Mouse (Mus musculus) forebrain, embryonic 10.5 days (tissue): ENCODE data around the gene Slc5a12. TPM values are rescaled to one million over a fixed set of nuclear protein-coding genes. Genes with fewer than 3 reads are reported as not detected.

Source experiments
- DNase-seq: peaks from one replicate; pipeline ENCODE4 v3.0.0-alpha.2; 2017; ENCODE audit warnings: low spot score; ENCODE audit errors: extremely low spot score
- H3K27ac ChIP-seq: fragments of 300-500 bp; sonication (generic); 2 replicates; pipeline ENCODE4 v1.5.1; 2016; ENCODE audit warnings: mild to moderate bottlenecking
- H3K27me3 ChIP-seq: fragments of 300-500 bp; sonication (generic); 2 replicates; pipeline ENCODE4 v1.6.1; 2016; ENCODE audit warnings: mild to moderate bottlenecking; ENCODE audit not compliant: poor library complexity, severe bottlenecking
- H3K36me3 ChIP-seq: fragments of 300-500 bp; sonication (generic); replicated peaks from 2 replicates; pipeline ENCODE4 v1.6.1; 2016; ENCODE audit warnings: mild to moderate bottlenecking, moderate library complexity
- H3K4me1 ChIP-seq: fragments of 300-500 bp; sonication (generic); 2 replicates; pipeline ENCODE4 v1.6.1; 2016
- H3K4me3 ChIP-seq: fragments of 300-500 bp; sonication (generic); 2 replicates; pipeline ENCODE4 v1.5.1; 2016; ENCODE audit warnings: mild to moderate bottlenecking, moderate library complexity
- H3K9me3 ChIP-seq: fragments of 300-500 bp; sonication (generic); 2 replicates; pipeline ENCODE4 v1.6.1; 2016; ENCODE audit warnings: mild to moderate bottlenecking, moderate library complexity
- WGBS: fragments of 180-500 bp; shearing (Covaris S2); methylation state at CpG from one replicate; pipeline ENCODE4 v1.1.7; 2016; 5-methylcytosine and 5-hydroxymethylcytosine counted together
- polyA plus RNA-seq: library from polyadenylated mRNA; unstranded; fragments of >200 nt; fragmentation: Nextera tagmentation; extraction: Ambion mirVana; gene quantifications from 2 replicates; pipeline ENCODE4 v1.2.1, GENCODE M21; 2016

Gene Slc5a12
- not detected in 2 replicates for polyA plus RNA-seq

DNA sequence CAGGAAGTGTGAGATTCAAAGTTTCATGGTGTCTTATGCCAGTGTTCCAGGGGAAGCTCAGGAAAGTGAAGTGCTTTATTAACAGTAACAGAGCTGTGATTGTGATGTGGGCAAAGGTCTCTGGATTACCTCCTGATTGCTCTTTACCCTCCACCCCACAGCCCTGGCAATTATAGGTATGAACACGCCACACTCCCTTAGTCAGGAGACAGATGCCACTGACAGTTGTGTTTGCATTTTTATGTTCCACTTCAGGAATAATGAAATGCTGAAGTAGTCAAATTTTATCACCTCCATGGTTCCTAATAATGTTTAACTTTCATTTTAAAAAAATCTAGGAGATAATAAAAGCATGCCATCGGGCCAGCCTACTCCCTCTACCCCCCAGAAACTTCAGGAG, at the start of gene Slc5a12:
Gene Slc5a12 (plus strand): TSS at position 367 of the 400 bp plus-strand sequence.
- Histone ChIP-seq H3K27ac (no peak within 1 kb of the TSS), H3K4me3 (no peak within 1 kb of the TSS), H3K27me3 (no peaks in the 10 kb centered on the region), H3K9me3 (no peaks in the 10 kb centered on the region), H3K4me1 (no peaks in the 10 kb centered on the region), H3K36me3 (no peaks in the 10 kb centered on the region)
- no peak for DNase-seq
- WGBS: 90% methylated on average over 2 of the region's 2 CpGs

DNA sequence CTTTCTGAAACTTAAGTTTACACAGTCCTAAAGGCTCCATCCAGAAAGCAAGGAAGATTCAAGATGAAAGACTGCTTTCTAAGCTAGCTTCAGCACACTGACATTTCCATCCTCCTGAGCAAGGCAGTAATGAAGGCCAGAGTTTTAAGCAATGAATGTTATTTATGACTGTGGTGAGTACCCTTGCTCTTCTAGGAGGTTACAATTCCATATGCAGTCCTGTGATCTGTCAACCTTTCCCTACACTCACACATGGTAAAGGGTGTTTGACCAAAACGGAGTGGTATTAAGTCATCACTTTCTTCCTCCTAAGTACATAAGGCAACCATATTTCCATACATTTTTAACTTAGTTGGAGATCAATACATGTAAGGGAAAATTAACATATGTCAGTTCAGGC, 41.0 kb upstream of the Slc5a12 start:
- no peak for DNase-seq
- Histone ChIP-seq H3K4me3 (no peak overlapping the region), H3K36me3 (no peaks in the 10 kb centered on the region), H3K9me3 (no peaks in the 10 kb centered on the region), H3K27me3 (no peaks in the 10 kb centered on the region), H3K27ac (no peak overlapping the region), H3K4me1 (no peaks in the 10 kb centered on the region)
- 85% methylated on average over 1 of the region's 1 CpGs for WGBS

DNA sequence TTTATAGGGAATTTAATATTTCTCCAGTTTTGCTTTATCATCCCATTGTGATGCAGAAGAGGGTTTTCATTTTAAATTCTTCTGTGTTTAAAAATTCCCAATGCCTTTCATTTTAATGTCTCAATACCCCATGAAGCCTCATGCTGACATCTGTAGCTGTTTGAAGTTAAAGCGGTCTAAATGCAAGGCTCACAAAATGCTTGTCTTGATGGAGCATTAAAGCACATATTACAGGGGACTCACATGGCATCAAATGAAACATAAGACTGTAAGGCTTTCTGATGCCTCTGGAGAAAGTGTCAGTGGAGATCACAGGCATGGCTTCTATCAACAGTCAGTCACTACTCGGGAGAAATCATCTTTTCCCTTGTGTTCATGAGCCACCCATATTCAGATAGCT, 34.5 kb upstream of the Slc5a12 start:
- no peak for DNase-seq
- 91% methylated on average over 2 of the region's 2 CpGs for WGBS
- no peaks in the 10 kb centered on the region for H3K36me3 ChIP-seq

DNA sequence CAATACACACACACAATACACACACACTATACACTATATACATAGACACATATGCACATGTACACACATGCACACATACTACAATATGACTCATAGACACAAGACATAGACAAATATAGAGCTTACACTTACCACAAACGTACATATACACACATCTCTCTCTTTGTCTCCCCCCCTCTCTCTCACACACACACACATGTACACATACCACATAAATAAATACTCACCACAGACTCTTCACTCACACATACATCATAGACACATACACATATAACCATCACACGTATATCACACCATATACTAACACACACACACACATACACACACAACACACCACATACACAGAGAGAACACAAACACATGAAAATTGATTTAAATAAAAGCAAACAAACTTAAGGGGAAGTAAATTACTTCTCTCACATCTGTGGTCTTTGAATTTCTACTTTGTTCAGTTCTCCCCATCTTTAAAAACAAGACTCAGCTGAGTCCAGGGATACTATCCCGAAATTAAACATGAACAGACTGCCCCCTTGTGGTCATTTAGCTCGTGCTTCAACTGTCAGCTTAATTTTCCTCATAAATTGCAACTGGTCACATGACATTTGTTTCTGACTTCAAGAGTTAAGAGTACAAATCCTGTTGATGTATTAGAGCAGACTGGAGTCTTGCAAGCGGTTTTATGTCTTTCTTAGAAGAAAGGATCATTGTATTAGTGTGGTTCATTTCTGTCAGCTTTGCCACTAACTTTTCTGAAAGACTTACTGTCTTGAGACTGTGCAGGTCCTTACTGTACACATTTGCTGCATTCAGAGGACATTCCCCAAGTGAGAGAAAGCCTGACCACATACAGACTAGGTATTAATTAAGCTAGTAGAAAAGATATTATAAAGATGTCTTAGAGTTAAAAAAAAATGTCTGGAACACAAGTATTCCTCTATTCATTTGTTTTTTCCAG, 32.1 kb upstream of the Slc5a12 start:
- Histone ChIP-seq H3K4me3 (no peak overlapping the region), H3K9me3 (no peaks in the 10 kb centered on the region), H3K27me3 (no peaks in the 10 kb centered on the region), H3K36me3 (no peaks in the 10 kb centered on the region), H3K27ac (no peak overlapping the region), H3K4me1 (no peaks in the 10 kb centered on the region)
- WGBS: 40% methylated on average over 5 of the region's 5 CpGs
- peak; percentile 46 for DNase-seq

More for the DNA sequence above, 34.5 kb upstream of the Slc5a12 start:
- Histone ChIP-seq H3K27ac (no peak overlapping the region), H3K27me3 (no peaks in the 10 kb centered on the region), H3K4me1 (no peaks in the 10 kb centered on the region), H3K9me3 (no peaks in the 10 kb centered on the region), H3K4me3 (no peak overlapping the region)

DNA sequence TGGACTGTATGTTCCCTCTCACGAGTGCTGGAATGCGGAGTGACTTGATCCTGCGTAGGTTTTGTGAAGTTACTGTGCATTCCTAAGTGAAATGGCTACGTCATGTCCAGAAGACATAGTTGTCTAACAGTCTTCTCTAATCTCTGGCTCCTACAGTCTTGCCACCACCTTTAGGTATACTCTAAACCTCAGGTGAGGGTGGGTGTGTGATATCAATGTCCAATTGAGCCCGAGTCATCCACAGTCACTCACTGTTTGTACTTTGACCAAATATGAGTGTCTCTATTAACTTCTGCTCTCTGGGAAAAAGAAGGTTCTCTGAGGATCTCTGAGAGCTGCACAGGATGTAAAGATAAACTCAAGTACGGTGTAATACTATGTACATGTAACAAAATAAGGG, 10.4 kb upstream of the Slc5a12 start:
- Histone ChIP-seq H3K36me3 (no peaks in the 10 kb centered on the region), H3K4me3 (no peak overlapping the region), H3K4me1 (no peaks in the 10 kb centered on the region), H3K9me3 (no peaks in the 10 kb centered on the region), H3K27ac (no peak overlapping the region), H3K27me3 (no peaks in the 10 kb centered on the region)
- DNase-seq: no peak
- WGBS: 93% methylated on average over 6 of the region's 6 CpGs

DNA sequence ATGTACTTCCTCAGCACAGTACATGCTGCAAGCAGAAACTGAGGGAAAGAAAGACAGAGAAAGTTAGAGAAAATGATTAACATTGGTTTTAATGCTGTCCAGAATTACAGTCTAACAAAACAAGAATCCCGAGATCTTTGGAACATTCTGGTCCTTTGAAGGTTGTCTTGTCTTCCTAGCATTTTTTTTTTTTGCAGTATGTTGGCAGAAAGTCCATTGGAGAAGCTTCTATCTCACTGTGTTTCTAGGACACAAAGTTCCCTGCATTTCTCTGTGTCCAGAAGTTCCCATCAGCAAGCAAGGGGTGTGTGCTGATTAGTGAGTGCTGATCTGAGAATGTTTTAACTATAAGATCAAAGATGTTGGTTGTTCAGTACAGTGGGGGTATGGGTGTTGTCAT, 7.1 kb upstream of the Slc5a12 start:
- WGBS: 88% methylated on average over 1 of the region's 1 CpGs
- H3K9me3 ChIP-seq: no peaks in the 10 kb centered on the region
- H3K4me3 ChIP-seq: no peak overlapping the region
- DNase-seq: no peak
- H3K27ac ChIP-seq: no peak overlapping the region
- H3K4me1 ChIP-seq: no peaks in the 10 kb centered on the region
- no peaks in the 10 kb centered on the region for H3K36me3 ChIP-seq
- H3K27me3 ChIP-seq: no peaks in the 10 kb centered on the region

DNA sequence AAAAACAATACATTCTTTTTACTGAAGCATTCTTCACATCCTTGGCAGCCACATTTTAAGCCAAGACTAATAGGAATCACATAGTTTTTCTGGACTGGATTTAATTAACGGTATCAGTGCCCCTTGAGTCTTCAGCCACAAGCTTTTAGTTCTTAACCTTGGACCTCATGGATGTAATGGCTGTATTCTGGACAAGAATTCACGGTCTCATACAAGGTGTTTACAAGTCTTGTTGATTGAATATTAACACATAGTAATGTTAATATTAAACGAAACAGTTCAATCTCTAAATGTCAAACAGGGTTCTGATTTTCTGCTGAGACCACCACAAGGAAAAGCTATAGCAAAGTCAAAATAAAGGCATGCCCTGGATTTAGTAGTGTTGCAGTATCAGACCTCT, 4.8 kb upstream of the Slc5a12 start:
- Histone ChIP-seq H3K4me3 (no peak overlapping the region), H3K9me3 (no peaks in the 10 kb centered on the region), H3K4me1 (no peaks in the 10 kb centered on the region), H3K27ac (no peak overlapping the region), H3K36me3 (no peaks in the 10 kb centered on the region), H3K27me3 (no peaks in the 10 kb centered on the region)
- no peak for DNase-seq
- 74% methylated on average over 3 of the region's 3 CpGs for WGBS

DNA sequence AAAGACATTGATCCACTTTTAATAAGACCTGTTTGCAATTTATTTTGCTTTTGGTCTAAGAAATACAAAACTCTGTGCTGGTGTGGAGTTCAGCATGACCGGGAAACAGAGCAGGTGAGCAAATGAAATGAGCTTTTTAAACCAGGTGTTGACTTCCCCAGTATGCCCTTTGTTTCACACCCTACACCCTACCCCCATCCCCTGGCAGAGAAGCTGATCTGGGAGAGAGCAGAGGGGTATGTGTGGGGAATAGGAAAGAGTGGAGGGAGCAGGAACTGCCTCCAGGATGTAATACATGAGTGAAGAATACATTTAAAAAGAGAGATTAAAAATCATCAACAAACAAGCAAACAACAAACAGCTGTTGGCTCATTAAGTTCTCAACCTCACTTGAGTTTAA, 47.3 kb downstream of the Slc5a12 start:
- 71% methylated on average over 1 of the region's 1 CpGs for whole genome bisulfite sequencing
- H3K36me3 ChIP-seq: no peaks in the 10 kb centered on the region
- no peaks in the 10 kb centered on the region for H3K4me1 ChIP-seq
- no peaks in the 10 kb centered on the region for H3K27me3 ChIP-seq
- H3K27ac ChIP-seq: no peak overlapping the region
- no peak overlapping the region for H3K4me3 ChIP-seq
- no peak for DNase-seq
- H3K9me3 ChIP-seq: no peaks in the 10 kb centered on the region

DNA sequence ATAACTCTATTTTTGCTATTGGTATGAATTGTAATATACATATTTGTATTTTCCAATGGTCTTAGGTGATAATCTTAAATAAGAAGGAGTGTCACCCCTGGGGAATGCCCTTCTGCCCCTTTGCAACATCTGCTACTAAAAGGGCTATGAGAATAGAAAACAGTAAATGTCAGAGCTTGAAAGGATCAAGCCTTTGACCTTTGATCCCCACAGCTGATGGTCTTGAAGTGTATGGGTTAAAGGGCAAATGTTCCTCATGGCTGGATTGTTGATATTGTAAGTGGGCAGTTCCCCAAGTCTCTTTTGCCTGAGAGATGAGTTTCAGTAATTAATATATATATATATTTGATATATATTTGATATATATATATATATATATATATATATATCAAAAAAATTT, 47.7 kb downstream of the Slc5a12 start:
- DNase-seq: no peak
- H3K9me3 ChIP-seq: no peaks in the 10 kb centered on the region
- H3K27ac ChIP-seq: no peak overlapping the region
- no peaks in the 10 kb centered on the region for H3K27me3 ChIP-seq
- H3K36me3 ChIP-seq: no peaks in the 10 kb centered on the region
- H3K4me1 ChIP-seq: no peaks in the 10 kb centered on the region
- H3K4me3 ChIP-seq: no peak overlapping the region

DNA sequence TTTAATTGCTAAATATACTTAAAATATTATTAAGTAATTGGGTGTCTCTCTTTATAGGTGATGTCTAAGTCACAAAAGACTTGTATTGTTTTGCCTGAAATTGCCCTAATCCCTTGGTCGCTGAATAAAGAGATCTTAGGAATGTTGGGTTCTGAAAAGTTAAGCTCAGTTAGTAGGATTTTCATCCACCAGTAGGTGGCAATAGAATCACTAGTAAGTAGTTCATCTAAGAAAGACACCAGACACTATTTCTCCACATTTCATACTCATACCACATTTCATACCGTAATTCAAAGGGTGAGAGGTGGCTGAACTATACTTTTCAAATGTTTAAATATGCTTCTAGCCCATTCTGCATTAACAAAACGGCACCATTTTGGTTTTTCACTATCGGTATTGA, 66.2 kb downstream of the Slc5a12 start:
- H3K36me3 ChIP-seq: no peaks in the 10 kb centered on the region
- no peak overlapping the region for H3K27ac ChIP-seq
- WGBS: 50% methylated on average over 4 of the region's 4 CpGs
- DNase-seq: no peak
- H3K4me1 ChIP-seq: peaks cover 14% of the 10 kb centered on the region
- H3K4me3 ChIP-seq: no peak overlapping the region
- no peaks in the 10 kb centered on the region for H3K9me3 ChIP-seq
- no peaks in the 10 kb centered on the region for H3K27me3 ChIP-seq

DNA sequence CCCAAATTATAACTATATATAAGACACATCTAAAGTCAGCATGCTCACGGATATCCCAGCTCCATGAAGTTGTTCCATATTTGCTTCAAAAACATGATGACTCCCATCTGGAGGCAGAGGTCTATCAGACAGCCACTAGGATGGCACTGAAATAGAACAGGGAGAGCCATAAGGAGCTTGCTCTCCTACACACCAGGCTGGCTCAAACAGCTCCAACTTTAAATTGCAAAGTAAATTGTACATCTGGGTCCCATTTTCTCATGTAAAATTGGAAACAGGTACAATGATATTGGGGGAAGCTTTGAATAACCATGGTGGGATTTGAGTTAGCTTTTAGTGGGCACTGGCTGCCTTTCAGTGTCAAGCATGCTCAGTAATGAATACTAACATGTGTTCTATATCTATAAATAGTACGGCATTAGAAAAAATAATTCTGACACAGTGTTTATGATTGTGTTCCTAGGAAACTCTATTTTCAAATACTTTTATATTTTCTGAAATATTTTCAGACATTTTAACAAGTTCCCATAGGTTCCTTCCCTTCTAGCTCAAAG, 74.0 kb downstream of the Slc5a12 start:
- Histone ChIP-seq H3K36me3 (no peaks in the 10 kb centered on the region), H3K4me3 (no peak overlapping the region), H3K27me3 (no peaks in the 10 kb centered on the region), H3K9me3 (no peaks in the 10 kb centered on the region), H3K4me1 (no peaks in the 10 kb centered on the region), H3K27ac (no peak overlapping the region)
- 83% methylated on average over 2 of the region's 2 CpGs for WGBS
- no peak for DNase-seq
